Mouse (Mus musculus): ENCODE measurements at regions not wholly inside any gene's neighbourhood (a gene's known extent, or its start where the extent isn't known, plus 50 kb on each side); places are given as distances from the start of the nearest gene placed in this dataset.
A peak's percentile ranks its signal among the peaks of the same experiment; 100 is the strongest.

DNA sequence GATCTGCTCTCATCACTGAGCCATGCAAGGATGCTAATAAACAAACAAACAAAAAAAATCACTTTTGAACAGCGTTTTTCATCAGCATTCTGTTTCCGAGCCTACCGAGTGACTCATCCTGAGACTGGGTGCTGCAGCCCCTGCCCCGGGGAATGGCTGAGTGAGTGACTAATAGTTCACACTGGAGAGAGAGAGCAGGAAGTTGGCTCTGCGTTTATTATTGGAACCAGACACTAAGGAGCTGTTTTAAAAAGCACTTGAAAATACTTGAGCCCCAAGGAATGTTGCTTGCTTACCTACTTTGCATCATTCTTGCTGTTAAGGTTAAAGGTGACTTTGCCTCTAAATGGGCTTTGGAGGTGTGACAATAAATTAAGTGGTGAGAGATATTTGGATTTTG is 240.6 kb upstream of the Fn1 start:
- ATAC-seq (ENCODE audit: insufficient read depth) (no peak), DNase-seq (ENCODE audit: low read depth in 3 of 3, low spot score in 3 of 3) (no peak)
- Histone ChIP-seq H3K27ac (no peak overlapping the region), H3K36me3 (replicated peaks; ENCODE audit: control insufficient read depth, insufficient read depth, low read depth) (no peaks in the 10 kb centered on the region), H3K9ac (replicated peaks) (no peak overlapping the region), H3K4me3 (ENCODE audit: insufficient read depth in 1 of 2, low read depth in 2 of 2, low read length in 2 of 2) (no peak overlapping the region), H3K27me3 (ENCODE audit: control insufficient read depth, insufficient read depth, low read length) (no peaks in the 10 kb centered on the region), H3K4me2 (ENCODE audit: low read depth) (no peak overlapping the region), H3K9me3 (ENCODE audit: control insufficient read depth, low read length) (no peaks in the 10 kb centered on the region), H3K4me1 (replicated peaks; ENCODE audit: control insufficient read depth in 2 of 2, insufficient read depth in 2 of 2, low read length in 1 of 2) (0 out of 4 replicates have a peak, but pooled peaks cover 0 to 3% of the 10 kb centered on the region in 2 experiments)
- TF ChIP-seq CTCF (IDR thresholded peaks at IDR 0.05; ENCODE audit: low read depth) (no peak), EP300 (IDR thresholded peaks at IDR 0.05; ENCODE audit: low read depth) (no peak)
- whole genome bisulfite sequencing (ENCODE audit: insufficient replicate concordance) = 23% methylated on average over 5 of the region's 5 CpGs

DNA sequence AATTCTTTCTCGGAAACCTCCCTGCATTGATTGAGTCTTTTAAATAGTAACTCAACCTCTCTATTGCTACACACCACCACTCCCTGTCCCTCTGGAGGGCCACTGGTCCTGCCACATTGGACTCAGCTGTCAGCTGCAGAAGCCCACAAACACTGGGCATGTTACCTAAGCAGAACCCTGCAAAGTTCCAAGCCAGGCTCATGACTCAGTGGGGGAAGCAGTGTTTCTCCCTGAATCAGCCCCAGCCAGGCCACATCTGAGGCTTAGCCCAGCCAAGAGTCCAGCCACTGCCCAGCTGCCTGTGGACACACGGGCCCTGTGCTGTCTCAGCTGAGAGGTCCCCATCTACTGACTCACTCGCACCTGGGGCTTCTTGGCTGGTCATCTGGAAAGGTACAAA is 234.8 kb upstream of the Fn1 start:
- Histone ChIP-seq H3K9ac (replicated peaks) (no peak overlapping the region), H3K9me3 (ENCODE audit: control insufficient read depth, low read length) (no peaks in the 10 kb centered on the region), H3K27ac (no peak overlapping the region), H3K4me2 (ENCODE audit: low read depth) (no peak overlapping the region), H3K27me3 (ENCODE audit: control insufficient read depth, insufficient read depth, low read length) (no peaks in the 10 kb centered on the region), H3K4me3 (ENCODE audit: insufficient read depth in 1 of 2, low read depth in 2 of 2, low read length in 2 of 2) (no peak overlapping the region), H3K36me3 (replicated peaks; ENCODE audit: control insufficient read depth, insufficient read depth, low read depth) (no peaks in the 10 kb centered on the region), H3K4me1 (replicated peaks; ENCODE audit: control insufficient read depth in 2 of 2, insufficient read depth in 2 of 2, low read length in 1 of 2) (peaks cover 0 to 13% of the 10 kb centered on the region in 2 experiments; a peak in 2 of 4 replicates)
- DNase-seq (ENCODE audit: low read depth in 3 of 3, low spot score in 3 of 3) (peak; percentile 1 to 23 (median 9)), ATAC-seq (ENCODE audit: insufficient read depth) (peak; percentile 62; the same call in 1 of the 2 replicates)
- WGBS (ENCODE audit: insufficient replicate concordance) = 69% methylated on average over 3 of the region's 3 CpGs
- TF ChIP-seq EP300 (IDR thresholded peaks at IDR 0.05; ENCODE audit: low read depth) = no peak
- no peak for TF ChIP-seq CTCF (IDR thresholded peaks at IDR 0.05; ENCODE audit: low read depth)

DNA sequence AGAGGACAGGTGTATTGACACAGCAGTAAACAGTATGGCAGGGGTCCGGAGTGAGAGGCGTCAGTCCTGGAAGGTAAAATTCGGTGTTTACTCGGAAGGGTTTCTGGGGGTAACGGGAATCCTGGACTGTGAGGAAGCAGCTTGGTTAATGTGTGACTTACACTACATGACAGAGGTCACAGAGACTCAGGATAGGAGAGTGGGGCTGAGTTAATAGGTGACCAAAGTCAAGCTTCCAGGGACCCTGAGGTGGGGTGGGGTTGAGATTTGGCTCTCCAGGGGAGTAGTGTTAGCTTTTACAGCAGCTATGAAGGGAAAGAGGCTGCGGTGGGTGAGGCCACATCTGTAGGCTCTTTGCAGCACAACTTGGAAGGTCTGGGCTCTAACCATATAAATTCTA is 233.9 kb upstream of the Fn1 start:
- Histone ChIP-seq H3K27ac (no peak overlapping the region), H3K36me3 (replicated peaks; ENCODE audit: control insufficient read depth, insufficient read depth, low read depth) (no peaks in the 10 kb centered on the region), H3K9me3 (ENCODE audit: control insufficient read depth, low read length) (no peaks in the 10 kb centered on the region), H3K4me1 (replicated peaks; ENCODE audit: control insufficient read depth in 2 of 2, insufficient read depth in 2 of 2, low read length in 1 of 2) (peaks cover 0 to 13% of the 10 kb centered on the region in 2 experiments; a peak in 2 of 4 replicates), H3K9ac (replicated peaks) (no peak overlapping the region), H3K4me3 (ENCODE audit: insufficient read depth in 1 of 2, low read depth in 2 of 2, low read length in 2 of 2) (no peak overlapping the region), H3K4me2 (ENCODE audit: low read depth) (no peak overlapping the region), H3K27me3 (ENCODE audit: control insufficient read depth, insufficient read depth, low read length) (no peaks in the 10 kb centered on the region)
- no peak for TF ChIP-seq CTCF (IDR thresholded peaks at IDR 0.05; ENCODE audit: low read depth)
- TF ChIP-seq EP300 (IDR thresholded peaks at IDR 0.05; ENCODE audit: low read depth) = no peak
- WGBS (ENCODE audit: insufficient replicate concordance) = 61% methylated on average over 6 of the region's 6 CpGs
- ATAC-seq (ENCODE audit: insufficient read depth) = peak; percentile 71
- peak; percentile 28 to 36 (median 34) for DNase-seq (ENCODE audit: low read depth in 3 of 3, low spot score in 3 of 3)

DNA sequence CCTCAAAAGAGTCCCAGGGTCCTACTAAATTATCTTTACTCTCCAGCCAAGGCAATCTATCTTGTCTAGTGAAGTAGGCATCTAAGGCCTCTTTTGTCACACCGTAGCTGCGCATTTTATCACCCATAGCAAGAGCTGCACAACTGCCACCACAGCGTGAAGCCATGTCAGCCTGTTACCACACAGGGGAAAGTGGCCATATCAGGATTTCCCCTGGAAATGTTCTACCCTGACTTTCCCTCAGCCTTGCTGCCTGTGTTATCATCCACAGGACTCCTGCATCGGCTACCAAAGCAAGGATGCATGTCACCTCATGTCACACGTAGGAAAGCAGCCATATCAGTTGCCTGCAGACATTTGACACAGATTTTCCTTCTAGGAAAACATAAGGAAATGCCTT is 233.2 kb upstream of the Fn1 start:
- no peak overlapping the region for H3K4me3 ChIP-seq (ENCODE audit: insufficient read depth in 1 of 2, low read depth in 2 of 2, low read length in 2 of 2)
- H3K9me3 ChIP-seq (ENCODE audit: control insufficient read depth, low read length) = no peaks in the 10 kb centered on the region
- DNase-seq (ENCODE audit: low read depth in 3 of 3, low spot score in 3 of 3) (no peak), ATAC-seq (ENCODE audit: insufficient read depth) (no peak)
- H3K9ac ChIP-seq (replicated peaks) = no peak overlapping the region
- H3K4me1 ChIP-seq (replicated peaks; ENCODE audit: control insufficient read depth in 2 of 2, insufficient read depth in 2 of 2, low read length in 1 of 2) = peaks cover 0 to 13% of the 10 kb centered on the region in 2 experiments; a peak in 2 of 4 replicates
- H3K27ac ChIP-seq = no peak overlapping the region
- 13% methylated on average over 5 of the region's 5 CpGs for WGBS (ENCODE audit: insufficient replicate concordance)
- H3K4me2 ChIP-seq (ENCODE audit: low read depth) = no peak overlapping the region
- H3K36me3 ChIP-seq (replicated peaks; ENCODE audit: control insufficient read depth, insufficient read depth, low read depth) = no peaks in the 10 kb centered on the region
- no peaks in the 10 kb centered on the region for H3K27me3 ChIP-seq (ENCODE audit: control insufficient read depth, insufficient read depth, low read length)
- TF ChIP-seq CTCF (IDR thresholded peaks at IDR 0.05; ENCODE audit: low read depth) (no peak), EP300 (IDR thresholded peaks at IDR 0.05; ENCODE audit: low read depth) (no peak)

DNA sequence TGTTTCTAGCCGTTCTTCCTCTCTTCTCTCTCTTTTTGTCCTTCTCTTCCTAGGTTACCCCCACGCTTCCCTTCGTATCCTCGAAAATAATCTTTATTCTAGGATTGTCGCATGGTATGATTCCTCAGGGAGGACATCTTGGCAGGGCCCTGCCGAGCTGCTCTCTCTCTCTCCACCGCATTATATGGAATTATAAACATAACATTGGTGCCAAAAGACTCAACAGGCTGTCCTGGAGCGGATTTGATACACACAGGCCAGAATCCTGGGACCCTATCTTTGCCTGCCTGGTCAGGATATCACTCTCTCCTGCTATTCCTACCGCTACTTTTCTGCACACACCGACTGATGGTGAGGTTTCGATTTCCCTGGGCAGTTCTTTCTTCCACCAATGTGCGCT is 228.9 kb upstream of the Fn1 start:
- Histone ChIP-seq H3K9ac (replicated peaks) (no peak overlapping the region), H3K4me2 (ENCODE audit: low read depth) (no peak overlapping the region), H3K4me1 (replicated peaks; ENCODE audit: control insufficient read depth in 2 of 2, insufficient read depth in 2 of 2, low read length in 1 of 2) (peaks cover 0 to 10% of the 10 kb centered on the region in 2 experiments; a peak in 2 of 4 replicates), H3K36me3 (replicated peaks; ENCODE audit: control insufficient read depth, insufficient read depth, low read depth) (no peaks in the 10 kb centered on the region), H3K9me3 (ENCODE audit: control insufficient read depth, low read length) (no peaks in the 10 kb centered on the region), H3K27ac (no peak overlapping the region), H3K27me3 (ENCODE audit: control insufficient read depth, insufficient read depth, low read length) (no peaks in the 10 kb centered on the region), H3K4me3 (ENCODE audit: insufficient read depth in 1 of 2, low read depth in 2 of 2, low read length in 2 of 2) (no peak overlapping the region)
- ATAC-seq (ENCODE audit: insufficient read depth) = no peak
- TF ChIP-seq EP300 (IDR thresholded peaks at IDR 0.05; ENCODE audit: low read depth) = no peak
- TF ChIP-seq CTCF (IDR thresholded peaks at IDR 0.05; ENCODE audit: low read depth) = no peak
- 72% methylated on average over 12 of the region's 12 CpGs for WGBS (ENCODE audit: insufficient replicate concordance)
- DNase-seq (ENCODE audit: low read depth in 3 of 3, low spot score in 3 of 3) = no peak
